Mouse (Mus musculus) kidney, postnatal 0 days (tissue): ENCODE measurements at regions not wholly inside any gene's neighbourhood (a gene's known extent, or its start where the extent isn't known, plus 50 kb on each side); places are given as distances from the start of the nearest gene placed in this dataset.
A peak's percentile ranks its signal among the peaks of the same experiment; 100 is the strongest.

Source experiments
- ATAC-seq: fragments of 200-750 bp; cut with Nextera tagmentation; replicated peaks from 2 replicates; pipeline ENCODE4 v1.8.0; 2017; ENCODE audit warnings: low read depth, moderate number of reproducible peaks, moderate TSS enrichment, moderate library complexity; ENCODE audit not compliant: low FRiP score
- DNase-seq: peaks from one replicate; pipeline ENCODE4 v3.0.0-alpha.2; 2016; ENCODE audit warnings: low spot score
- H3K27ac ChIP-seq: fragments of 300-500 bp; sonication (generic); 2 replicates; pipeline ENCODE4 v1.5.1; 2014; ENCODE audit warnings: mild to moderate bottlenecking
- H3K27me3 ChIP-seq: fragments of 300-500 bp; sonication (generic); 2 replicates; pipeline ENCODE4 v1.6.1; 2014; ENCODE audit warnings: low read length, mixed read lengths; ENCODE audit not compliant: insufficient read depth
- H3K36me3 ChIP-seq: fragments of 300-500 bp; sonication (generic); 2 replicates; pipeline ENCODE4 v1.6.1; 2014; ENCODE audit warnings: low read length, mixed read lengths; ENCODE audit not compliant: insufficient read depth
- H3K4me1 ChIP-seq: fragments of 300-500 bp; sonication (generic); replicated peaks from 2 replicates; pipeline ENCODE4 v1.6.1; 2014; ENCODE audit warnings: antibody characterized with exemption, low read length, mixed read lengths; ENCODE audit not compliant: insufficient read depth
- H3K4me2 ChIP-seq: fragments of 300-500 bp; sonication (generic); 2 replicates; pipeline ENCODE4 v1.6.1; 2014; ENCODE audit warnings: mild to moderate bottlenecking, low read length, moderate library complexity, mixed read lengths
- H3K4me3 ChIP-seq: fragments of 300-500 bp; sonication (generic); replicated peaks from 2 replicates; pipeline ENCODE4 v1.5.1; 2014; ENCODE audit warnings: low read depth, low read length
- H3K9ac ChIP-seq: fragments of 300-500 bp; sonication (generic); 2 replicates; pipeline ENCODE4 v1.6.1; 2014; ENCODE audit warnings: low read depth, low read length
- H3K9me3 ChIP-seq: fragments of 300-500 bp; sonication (generic); replicated peaks from 2 replicates; pipeline ENCODE4 v1.6.1; 2016; ENCODE audit warnings: low read length, inconsistent platforms, mixed read lengths
- CTCF ChIP-seq: IDR thresholded peaks from 2 replicates; pipeline ENCODE4 v1.5.1; 2016; ENCODE audit warnings: antibody characterized with exemption, low read depth, mild to moderate bottlenecking, moderate library complexity
- WGBS: fragments of 180-500 bp; shearing (Covaris S2); extraction: QIAGEN DNeasy Blood & Tissue Kit; methylation state at CpG from one replicate; pipeline ENCODE4 v1.1.7; 2014; 5-methylcytosine and 5-hydroxymethylcytosine counted together

DNA sequence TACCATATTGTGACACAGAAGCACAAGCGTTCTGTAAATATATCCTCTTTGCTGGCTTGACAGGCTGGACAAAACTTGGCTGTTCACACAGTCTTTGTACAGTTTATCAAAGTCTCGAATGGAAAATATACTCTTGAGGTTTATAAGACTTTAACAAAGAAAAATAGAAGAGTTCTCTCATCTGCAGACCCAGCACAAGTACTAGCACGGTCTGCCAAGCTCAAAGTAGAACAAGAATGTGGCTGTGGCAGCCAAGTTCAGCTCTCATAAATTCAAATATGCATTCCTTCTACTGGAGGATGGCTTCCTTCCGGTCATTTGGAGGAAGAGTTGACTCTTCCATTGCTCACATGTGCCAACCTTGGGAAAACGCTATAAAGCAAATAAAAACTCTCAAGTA, 151.2 kb upstream of the Pik3r1 start:
- no peaks in the 10 kb centered on the region; the same call in 1 of the 2 replicates for H3K4me1 ChIP-seq
- no peak overlapping the region for H3K4me2 ChIP-seq
- no peak overlapping the region for H3K9ac ChIP-seq
- H3K36me3 ChIP-seq = no peaks in the 10 kb centered on the region
- H3K4me3 ChIP-seq = no peak overlapping the region
- DNase-seq = peak; percentile 82
- no peaks in the 10 kb centered on the region for H3K9me3 ChIP-seq
- TF ChIP-seq CTCF = no peak
- no peak for ATAC-seq
- no peaks in the 10 kb centered on the region for H3K27me3 ChIP-seq
- H3K27ac ChIP-seq = 0 out of 2 replicates have a peak overlapping the region, but pooled peaks have one; percentile 11
- 47% methylated on average over 5 of the region's 5 CpGs for WGBS

DNA sequence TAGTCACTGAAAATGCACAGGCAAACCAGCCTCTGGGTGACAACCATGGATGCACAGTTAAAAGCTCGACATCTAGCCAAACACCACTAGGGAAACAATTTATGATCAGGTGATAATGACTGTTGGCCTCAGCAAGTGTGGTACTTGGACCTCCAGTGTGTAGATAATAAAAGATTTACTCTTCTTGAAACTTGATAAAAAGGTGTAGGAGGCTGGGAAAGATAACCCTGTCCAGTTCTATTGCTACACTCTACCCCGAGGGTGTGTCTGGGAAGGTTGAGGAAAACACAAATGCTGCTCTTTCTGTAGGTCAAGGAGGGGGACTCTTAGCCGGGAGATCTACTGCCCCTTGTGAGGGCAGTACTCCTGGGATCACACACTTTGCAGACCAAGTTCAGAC, 152.4 kb upstream of the Pik3r1 start:
- H3K27ac ChIP-seq = no peak overlapping the region
- no peak for TF ChIP-seq CTCF
- H3K4me1 ChIP-seq = no peaks in the 10 kb centered on the region
- H3K36me3 ChIP-seq = no peaks in the 10 kb centered on the region
- no peaks in the 10 kb centered on the region for H3K27me3 ChIP-seq
- 59% methylated on average over 3 of the region's 3 CpGs for WGBS
- no peak overlapping the region for H3K4me2 ChIP-seq
- no peaks in the 10 kb centered on the region for H3K9me3 ChIP-seq
- no peak for ATAC-seq
- DNase-seq = no peak
- H3K4me3 ChIP-seq = no peak overlapping the region
- no peak overlapping the region for H3K9ac ChIP-seq

DNA sequence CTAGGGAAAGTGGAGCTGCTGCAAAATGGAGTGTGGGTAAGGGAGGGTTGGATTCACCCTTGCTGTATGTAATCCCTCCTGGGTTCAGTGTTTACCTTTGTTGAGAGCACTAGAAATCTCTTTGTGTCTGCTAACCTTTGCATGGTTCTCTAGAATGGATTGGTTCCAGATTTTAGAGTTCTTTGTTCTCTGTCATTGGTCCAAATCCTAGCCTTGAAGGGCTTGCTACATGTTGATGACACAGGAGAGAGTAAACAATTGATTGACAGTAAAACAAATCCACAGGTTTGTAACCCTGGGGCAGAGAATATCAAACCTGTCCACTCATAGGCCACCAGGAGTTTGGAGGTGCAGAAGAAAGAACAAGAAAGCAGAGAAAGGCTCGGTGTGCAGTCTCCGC, 156.6 kb upstream of the Pik3r1 start:
- ATAC-seq = no peak
- TF ChIP-seq CTCF = no peak
- no peak overlapping the region for H3K4me3 ChIP-seq
- no peak overlapping the region for H3K9ac ChIP-seq
- H3K9me3 ChIP-seq = no peaks in the 10 kb centered on the region
- WGBS = 94% methylated on average over 2 of the region's 2 CpGs
- no peaks in the 10 kb centered on the region for H3K27me3 ChIP-seq
- H3K36me3 ChIP-seq = no peaks in the 10 kb centered on the region
- no peaks in the 10 kb centered on the region for H3K4me1 ChIP-seq
- no peak overlapping the region for H3K4me2 ChIP-seq
- H3K27ac ChIP-seq = no peak overlapping the region
- no peak for DNase-seq

DNA sequence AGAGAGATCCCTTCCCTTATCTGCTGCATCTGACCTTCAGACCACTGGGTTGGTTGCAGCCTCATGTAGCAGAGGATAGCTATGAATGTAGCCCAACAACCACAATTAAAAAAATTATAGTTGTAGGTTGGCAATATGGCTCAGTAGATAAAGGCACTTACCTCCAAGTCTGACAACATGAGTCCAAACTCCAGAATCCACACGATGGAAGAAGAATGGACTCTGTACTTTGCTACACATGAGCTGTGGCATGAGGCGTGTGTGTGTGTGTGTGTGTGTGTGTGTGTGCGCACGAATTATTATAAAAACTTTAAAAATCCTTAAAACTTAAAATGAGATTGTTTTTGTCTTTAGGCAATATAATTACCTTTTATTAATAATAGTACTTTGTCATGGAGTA, 163.2 kb upstream of the Pik3r1 start:
- DNase-seq = no peak
- H3K9me3 ChIP-seq = no peaks in the 10 kb centered on the region

GRCm38 (mm10) chr13:101931882-101932281, 163.9 kb upstream of the Pik3r1 start:
- no peak overlapping the region for H3K4me3 ChIP-seq
- H3K27me3 ChIP-seq = no peaks in the 10 kb centered on the region
- DNase-seq (no peak), ATAC-seq (no peak)
- no peak for TF ChIP-seq CTCF
- H3K27ac ChIP-seq = no peak overlapping the region
- no peak overlapping the region for H3K9ac ChIP-seq
- no peaks in the 10 kb centered on the region for H3K9me3 ChIP-seq
- H3K4me2 ChIP-seq = no peak overlapping the region
- no peaks in the 10 kb centered on the region for H3K4me1 ChIP-seq
- no peaks in the 10 kb centered on the region for H3K36me3 ChIP-seq
- WGBS = 77% methylated on average over 1 of the region's 1 CpGs

More for the DNA sequence above, 163.2 kb upstream of the Pik3r1 start:
- no peak for ATAC-seq
- Histone ChIP-seq H3K27ac (no peak overlapping the region), H3K4me2 (no peak overlapping the region), H3K9ac (no peak overlapping the region), H3K27me3 (no peaks in the 10 kb centered on the region), H3K4me3 (no peak overlapping the region), H3K36me3 (no peaks in the 10 kb centered on the region), H3K4me1 (no peaks in the 10 kb centered on the region)
- TF ChIP-seq CTCF = no peak
- 88% methylated on average over 4 of the region's 4 CpGs for WGBS

DNA sequence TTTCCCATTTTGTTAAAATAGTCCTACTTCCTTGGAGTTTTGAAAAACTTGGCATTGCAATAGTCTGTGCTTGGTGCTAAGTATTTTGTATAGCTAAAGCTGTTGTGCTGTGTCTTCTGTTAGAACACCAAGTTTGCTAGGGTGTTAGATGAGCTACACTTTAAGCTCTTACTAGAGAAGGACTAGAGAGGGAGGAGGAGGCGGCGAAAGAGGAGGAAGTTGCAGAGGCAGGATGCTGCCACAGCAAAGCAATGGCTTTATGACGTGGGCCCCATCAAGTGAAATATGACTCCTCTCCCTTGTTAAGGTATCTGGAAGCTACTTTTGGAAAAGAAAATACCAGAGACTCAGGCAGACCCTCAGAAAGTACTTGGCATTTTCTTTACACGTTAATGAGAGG, 167.8 kb upstream of the Pik3r1 start:
- Histone ChIP-seq H3K4me1 (no peaks in the 10 kb centered on the region), H3K27me3 (no peaks in the 10 kb centered on the region), H3K9ac (no peak overlapping the region), H3K4me2 (no peak overlapping the region), H3K27ac (no peak overlapping the region), H3K36me3 (no peaks in the 10 kb centered on the region), H3K4me3 (no peak overlapping the region), H3K9me3 (no peaks in the 10 kb centered on the region)
- WGBS = 42% methylated on average over 4 of the region's 4 CpGs
- DNase-seq = no peak
- no peak for ATAC-seq
- TF ChIP-seq CTCF = no peak

DNA sequence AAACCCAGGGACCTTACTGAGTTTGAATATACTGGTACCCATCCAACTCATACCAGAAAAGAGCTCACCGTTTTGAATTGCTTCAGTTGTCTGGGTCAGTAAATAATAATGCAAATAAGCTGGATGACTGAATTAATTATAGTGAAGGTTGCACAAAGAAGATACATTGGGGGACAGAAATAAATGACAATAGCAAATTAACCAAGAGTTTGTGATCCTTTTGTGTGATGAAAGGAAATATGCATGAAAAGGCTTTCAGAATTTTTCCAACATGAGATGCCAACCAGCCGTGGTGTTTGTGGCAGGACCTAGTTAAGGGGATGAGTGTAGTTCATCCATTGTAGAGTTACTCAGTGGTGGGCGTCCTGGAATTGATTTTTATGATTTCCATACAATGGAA, 186.5 kb upstream of the Pik3r1 start:
- no peak overlapping the region for H3K4me2 ChIP-seq
- H3K4me1 ChIP-seq = no peaks in the 10 kb centered on the region
- no peak overlapping the region for H3K4me3 ChIP-seq
- H3K9ac ChIP-seq = no peak overlapping the region
- H3K9me3 ChIP-seq = no peaks in the 10 kb centered on the region
- H3K27me3 ChIP-seq = no peaks in the 10 kb centered on the region
- ATAC-seq (no peak), DNase-seq (no peak)
- no peaks in the 10 kb centered on the region for H3K36me3 ChIP-seq
- TF ChIP-seq CTCF = no peak
- no peak overlapping the region for H3K27ac ChIP-seq
- WGBS = 90% methylated on average over 3 of the region's 3 CpGs
